Mouse (Mus musculus) layer of hippocampus, adult 9-11 months (tissue): Measurements from ENCODE around the gene Heatr3.
A peak's percentile ranks its signal among the peaks of the same experiment; 100 is the strongest.

Experiments used
- DNase-seq: peaks from one replicate; pipeline ENCODE4 v3.0.0; 2022

Gene Heatr3

DNA sequence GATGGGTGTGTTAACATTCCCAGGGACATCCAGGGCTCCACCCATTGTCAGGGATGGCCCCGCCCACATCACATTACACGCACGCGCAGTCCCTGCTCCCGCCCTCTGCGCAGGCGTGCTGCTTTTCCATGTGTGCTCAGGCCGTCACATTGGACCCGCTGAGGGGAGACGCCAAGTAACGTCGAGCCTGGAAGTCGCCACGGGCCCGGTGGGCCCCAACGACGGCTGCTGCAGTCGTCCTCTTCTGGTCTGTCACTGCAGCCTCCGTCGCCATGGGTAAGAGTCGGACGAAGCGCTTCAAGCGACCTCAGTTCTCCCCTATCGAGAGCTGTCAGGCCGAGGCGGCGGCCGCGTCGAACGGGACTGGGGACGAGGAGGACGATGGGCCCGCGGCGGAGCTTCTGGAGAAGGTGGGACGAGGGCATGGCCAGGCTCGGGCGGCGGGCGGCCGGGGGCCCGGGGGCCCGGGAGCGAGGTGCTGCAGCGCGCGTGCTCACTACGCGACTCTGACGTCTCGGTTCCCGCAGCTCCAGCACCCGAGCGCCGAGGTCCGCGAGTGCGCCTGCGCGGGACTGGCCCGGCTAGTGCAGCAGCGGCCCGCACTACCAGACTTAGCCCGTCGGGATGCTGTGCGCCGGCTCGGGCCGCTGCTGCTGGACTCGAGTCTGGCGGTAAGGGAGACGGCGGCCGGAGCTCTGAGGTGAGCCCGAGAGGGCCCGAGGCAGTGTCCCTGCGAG is at the start of gene Heatr3:
Gene Heatr3 (plus strand): TSS at position 108 of the 737 bp plus-strand sequence.
- DNase-seq, result peak; percentile 96

DNA sequence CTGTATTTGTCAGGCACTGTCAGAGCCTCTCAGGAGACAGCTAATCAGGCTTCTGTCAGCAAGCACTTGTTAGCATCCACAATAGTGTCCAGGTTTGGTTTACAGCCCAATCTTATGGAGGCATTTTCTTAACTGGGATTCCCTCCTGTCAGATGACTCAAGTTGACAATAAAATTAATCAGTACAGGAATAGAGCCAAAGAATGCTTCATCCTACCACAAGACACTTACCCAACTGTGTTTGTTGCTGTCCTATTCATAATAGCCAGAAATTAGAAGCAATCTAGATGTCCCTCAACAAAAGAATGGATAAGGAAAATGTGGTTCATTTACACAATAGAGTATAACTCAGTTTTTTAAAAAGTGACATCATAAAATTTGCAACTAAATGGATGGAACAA is 49.6 kb upstream of the Heatr3 start:
- no peak for DNase-seq

DNA sequence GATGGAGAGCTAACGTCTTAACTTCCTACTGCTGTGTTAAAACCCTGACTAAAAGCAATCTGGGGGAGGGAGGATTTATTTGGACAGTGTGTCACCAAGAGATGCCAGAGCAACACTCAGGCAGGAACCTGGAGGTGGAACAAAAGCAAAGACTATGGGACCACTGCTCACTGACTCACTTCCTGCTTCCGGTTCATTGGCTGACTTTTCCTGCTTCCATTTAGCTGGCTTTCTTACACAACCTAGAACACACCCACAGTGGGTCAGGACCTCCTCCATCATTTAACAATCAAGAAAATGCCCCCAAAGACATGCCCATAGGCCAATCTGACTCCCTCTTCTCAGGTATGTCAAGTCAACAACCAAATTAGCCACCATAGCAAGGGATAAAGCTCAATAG is 46.0 kb upstream of the Heatr3 start:
- no peak for DNase-seq

DNA sequence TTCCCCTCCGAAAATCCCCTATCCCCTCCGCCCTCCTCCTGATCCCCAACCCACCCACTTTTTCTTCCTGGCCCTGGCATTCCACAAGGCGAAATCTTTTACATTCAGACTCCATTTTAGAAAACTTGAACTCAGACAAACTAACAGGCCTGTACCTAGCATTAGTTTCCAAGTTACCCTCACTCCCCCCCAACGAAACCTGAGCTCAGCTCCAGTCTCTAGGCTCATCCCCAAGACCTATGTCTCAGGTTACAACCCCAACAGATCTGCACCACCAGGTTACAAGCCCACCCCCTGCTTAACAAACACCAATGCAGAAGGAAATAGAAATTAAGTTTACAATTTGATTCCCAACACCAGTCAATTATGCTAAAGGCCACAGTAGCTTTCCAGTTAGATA is 44.3 kb upstream of the Heatr3 start:
- no peak for DNase-seq

DNA sequence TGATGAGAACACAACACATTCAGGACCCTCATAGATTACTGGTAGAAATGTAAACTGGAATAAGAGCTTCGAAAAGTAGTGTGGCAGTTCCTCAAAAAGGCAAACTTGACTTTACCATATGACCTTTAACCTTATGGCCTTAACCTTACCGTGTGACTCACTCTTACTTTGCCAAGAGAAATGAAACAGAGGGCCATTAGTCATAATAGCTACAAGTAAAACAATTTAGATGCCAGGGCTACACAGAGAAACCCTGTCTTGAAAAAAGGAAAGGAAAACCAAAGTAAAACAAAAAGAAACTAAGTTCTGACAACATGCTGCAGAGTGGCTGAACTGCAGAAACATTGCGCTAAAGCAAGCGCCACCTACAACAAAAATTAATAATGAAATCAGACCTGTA is 38.8 kb upstream of the Heatr3 start:
- DNase-seq, result no peak

DNA sequence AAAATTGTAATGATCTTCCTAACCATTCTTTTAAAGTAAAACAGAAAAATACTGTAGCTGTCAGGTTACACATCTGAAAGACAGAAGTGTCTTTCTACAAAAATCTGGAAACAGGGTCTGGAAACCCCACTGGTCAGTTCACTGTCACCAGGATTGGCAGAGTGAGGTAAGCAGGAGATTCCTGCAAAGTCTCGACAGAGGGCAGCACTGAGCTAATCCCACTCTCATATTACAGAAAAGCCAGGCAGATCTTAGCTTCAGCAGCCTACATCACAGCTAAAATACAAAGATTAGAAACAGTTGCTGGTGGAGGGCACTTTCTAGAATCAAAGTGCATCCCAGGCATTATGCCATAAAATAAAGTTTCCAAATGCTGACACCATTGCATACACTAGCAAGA is 38.1 kb upstream of the Heatr3 start:
- peak; percentile 14 for DNase-seq

DNA sequence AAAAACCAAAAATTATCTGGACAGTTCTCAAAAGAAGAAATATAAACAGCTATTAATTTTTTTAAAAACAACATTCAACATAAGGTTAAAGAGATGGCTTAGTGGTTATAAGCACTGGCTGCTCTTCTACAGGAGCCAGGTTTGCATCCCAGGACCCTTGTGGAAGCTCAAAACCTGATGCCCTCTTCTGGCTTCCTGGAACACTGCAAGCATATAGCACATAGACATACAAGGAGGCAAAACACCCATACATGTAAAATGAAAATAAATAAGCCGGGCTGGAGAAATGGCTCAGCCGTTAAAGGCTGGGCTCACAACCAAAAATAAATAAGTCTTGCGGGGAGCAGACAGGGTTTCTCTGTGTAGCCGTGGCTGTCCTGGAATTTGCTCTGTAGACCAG is 28.4 kb upstream of the Heatr3 start:
- DNase-seq, result no peak

DNA sequence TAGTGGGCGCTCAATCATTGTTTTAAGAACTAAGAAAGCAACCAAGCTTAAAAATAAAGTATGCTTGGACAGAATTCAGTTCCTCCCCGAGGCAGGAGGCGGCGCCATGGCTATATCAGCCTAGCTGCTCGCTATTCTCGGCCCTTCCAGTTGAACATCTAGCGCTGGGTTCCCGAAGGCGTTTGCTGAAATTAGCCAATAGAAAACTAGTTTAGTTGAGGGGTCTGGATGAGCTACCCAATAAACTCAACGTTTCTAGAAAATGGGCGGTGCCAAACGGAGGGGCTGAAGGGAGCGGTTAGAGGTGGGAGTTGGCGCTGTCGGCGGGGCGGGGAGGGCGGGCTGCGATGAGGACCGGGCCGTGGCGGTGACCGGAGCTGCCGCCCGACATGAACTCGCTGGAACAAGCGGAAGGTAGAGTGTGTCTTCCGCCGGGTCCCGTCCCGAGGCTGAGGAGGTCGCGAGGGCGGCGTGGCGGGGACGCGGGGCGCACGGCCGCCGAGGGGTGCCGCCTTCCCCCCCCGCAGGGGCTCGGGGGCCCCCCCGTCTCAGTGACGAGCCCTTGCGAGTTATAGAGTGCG is 19.1 kb upstream of the Heatr3 start, which contains the start of gene Cnep1r1:
Gene Cnep1r1 (plus strand): TSS at position 314 of the 581 bp plus-strand sequence.
- DNase-seq, result peak; percentile 96

DNA sequence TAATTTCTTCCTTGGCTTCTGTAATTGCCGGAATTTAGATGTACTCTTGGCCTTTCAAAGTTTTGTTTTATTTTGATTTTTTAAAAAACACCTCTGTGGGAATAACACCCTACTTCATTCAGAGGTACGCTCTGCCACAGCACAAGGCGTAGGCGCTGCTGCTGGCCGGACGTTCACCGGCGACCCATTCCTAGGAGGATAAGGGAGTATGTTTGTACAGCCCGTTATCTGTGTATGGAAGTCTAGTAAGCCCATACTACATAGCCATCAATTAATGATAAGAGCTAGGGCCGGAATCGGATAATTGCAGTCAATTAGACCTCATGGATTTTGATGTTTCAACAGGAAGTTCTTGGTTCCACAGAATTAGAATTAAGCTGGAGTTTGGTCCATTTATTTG is 18.6 kb upstream of the Heatr3 start:
- no peak for DNase-seq

DNA sequence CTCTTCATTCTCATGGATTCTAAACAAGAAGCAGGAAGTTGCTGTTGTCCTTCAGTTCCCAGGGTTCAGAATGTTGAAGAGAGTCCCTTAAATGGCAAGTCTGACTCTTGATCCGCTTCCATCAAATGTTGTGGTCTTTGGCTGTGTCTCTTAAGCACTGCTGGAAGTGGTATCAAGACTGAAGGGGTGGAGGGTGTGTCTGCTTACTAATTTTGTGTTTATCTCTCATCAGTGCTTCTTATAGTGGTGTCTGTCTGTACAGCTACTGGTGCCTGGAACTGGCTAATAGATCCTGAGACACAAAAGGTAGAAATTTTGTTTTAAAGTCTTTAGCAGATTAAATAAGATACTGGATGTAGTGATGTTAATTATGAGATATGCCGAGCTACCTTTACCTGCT is 12.8 kb upstream of the Heatr3 start:
- no peak for DNase-seq

DNA sequence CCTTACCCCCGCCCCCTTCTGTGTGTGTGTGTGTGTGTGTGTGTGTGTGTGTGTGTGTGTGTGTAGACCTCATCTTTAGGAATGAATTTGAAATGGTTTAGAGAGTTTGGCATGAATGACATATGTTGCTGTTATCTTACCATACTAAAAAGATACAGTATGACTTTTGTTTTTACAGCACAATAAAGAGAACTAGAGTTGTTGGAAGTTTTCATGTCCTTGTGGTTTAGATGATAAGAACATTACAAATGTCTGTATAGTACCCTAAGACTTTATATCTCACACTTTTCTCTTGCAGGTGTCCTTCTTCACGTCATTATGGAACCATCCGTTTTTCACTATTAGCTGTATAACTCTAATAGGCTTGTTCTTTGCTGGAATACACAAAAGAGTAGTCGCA is 8.3 kb upstream of the Heatr3 start:
- DNase-seq, result no peak

DNA sequence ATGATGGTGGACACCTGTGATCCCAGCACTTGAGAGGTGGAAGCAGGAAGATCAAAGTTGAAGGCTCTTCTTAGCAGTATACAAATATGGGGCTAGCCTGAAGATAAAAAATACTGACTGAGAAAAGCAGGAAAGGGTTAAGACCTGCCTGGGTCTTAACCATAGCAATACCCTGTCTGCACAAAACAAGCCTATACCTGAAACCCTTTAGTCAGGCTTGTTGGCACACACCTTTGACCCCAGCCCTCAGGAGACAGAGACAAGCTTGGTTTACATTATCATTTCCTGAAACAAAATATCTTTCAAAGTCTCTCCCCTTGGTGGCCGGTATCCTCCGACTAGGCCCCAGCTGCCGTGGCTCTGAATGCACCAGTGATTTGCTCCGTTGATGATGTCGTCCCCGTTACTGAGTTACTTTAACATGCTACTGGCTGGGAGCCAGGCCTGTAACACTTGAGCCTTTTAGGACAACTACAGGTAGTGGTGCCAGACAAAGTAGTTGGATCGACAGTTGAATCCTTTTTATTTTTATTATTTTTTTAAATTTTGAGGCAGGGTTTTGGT is 6.8 kb upstream of the Heatr3 start:
- DNase-seq, result no peak

DNA sequence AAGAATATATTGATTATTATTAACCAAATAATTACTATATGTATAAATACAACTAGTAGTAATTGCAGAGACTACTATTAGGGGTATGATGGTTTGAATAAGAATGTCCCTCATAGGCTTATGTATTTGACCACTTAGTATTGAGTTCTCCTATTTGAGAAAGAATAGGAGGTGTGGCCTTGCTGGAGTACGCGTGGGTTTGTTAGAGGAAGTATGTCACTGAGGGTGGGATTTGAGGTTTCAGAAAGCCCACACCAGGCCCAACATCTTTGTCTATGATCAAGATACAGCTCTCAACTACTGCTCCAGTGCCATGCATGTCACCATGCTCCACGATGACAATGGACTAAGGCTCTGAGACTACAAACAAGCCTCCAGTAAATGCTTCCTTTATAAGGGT is 1.6 kb downstream of the Heatr3 start:
- no peak for DNase-seq

DNA sequence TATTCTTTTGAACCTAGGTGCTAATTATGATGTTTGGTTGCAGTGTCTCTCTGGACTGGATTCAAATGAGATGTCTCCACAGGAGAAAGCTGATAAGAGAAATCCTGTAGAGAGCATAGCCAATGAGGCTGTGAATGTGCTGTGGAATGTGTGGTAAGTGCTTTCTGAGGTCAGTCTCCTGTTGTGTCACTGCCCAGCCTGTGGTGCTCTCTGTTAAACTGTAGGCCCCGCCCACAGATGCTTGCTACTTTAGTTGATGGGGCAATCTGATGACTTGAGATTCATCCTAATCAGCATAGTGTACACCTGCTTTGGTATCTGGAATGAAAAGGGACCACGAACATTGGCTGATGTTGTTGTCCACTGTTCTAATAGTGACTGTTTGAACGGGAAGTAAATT is 4.0 kb downstream of the Heatr3 start:
- DNase-seq, result no peak

DNA sequence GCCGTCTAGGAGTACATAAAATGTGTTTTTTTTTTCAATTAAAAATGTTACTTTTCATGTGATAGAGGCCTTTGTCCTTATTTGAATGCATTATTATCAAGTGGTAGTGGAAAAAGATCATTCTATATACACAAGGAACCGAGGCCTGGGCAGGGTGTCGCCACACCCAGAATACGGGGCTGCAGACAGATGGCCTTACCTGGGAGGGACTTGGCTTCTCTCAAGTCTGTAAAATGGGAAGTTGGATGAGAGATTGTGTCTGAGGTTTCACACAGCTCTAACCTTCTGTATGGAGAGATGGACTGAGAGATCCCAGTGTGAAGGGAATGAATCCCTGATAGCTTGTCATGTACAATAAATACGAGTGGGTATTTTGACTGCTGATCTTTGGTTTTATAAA is 6.4 kb downstream of the Heatr3 start:
- no peak for DNase-seq

DNA sequence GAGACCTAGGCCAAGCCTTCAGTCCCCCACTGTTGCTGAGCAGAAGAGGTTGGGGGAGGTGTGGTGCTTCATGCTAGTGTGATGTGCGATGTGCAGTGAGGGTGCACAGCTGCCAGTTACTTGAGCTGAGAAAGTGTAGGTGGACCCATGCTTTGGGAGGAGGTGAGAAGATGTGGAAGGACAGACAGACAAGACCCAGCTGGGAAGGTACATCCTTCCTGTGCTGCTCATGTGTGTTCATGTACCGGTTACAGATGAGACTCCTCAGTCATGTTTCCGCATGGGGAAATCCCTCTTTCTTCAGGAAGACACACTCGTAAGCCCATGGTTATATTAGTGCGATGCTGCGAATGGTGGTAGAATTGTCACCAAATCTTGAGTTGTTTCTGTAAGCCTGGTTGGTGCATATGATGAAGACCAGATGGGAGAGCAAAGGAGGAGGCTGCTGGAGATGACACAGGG is 13.3 kb downstream of the Heatr3 start:
- no peak for DNase-seq

DNA sequence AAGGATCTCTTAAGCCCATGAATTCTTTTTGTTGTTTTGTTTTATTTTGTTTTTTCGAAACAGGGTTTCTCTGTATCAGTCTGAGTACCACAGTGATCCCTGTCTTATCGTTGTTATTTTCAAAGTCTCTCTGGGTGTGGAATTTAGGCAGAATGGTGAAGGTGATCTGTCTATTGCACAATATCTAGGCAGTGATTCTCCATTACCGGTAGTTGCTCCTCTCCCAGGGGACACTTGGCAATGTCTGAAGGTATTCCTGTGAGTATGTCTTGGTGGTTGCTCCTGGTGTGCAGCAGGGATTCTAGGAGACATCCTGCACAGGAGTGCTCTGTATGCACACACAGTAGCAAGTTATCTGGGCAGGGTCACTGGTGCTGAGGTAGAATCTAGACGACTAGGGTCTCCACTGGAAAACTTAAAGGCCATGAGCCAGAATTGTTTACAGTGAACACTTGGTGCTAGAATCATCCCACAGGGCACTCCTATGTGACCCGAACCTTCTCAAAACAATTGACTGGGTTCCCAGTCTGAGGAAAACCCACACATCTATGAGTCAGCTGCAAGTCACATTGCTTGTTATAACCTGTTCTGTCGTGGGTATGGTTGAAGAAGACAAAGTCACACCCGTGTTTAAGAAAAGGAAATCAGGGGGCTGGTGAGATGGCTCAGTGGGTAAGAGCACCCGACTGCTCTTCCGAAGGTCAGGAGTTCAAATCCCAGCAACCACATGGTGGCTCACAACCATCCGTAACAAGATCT is 22.8 kb downstream of the Heatr3 start:
- no peak for DNase-seq

DNA sequence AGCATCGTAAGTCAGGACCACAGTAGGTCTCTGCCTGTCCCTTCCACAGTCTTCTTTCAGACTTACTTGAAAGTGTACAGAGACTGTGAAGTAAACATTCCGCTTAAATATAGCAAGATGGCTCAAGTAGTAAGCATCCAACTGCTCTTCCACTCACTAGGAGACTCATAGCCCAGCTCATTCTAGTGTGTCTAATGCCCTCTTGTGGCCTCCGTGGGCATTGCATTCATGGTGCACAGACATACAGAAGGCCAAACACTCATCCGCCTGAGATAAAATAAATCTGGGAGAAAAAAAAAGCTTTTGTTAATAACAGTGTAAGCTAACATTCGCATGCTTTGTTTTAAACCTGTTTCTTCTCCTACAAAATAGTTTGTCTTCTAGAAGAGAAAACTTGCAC is 23.8 kb downstream of the Heatr3 start:
- peak; percentile 56 for DNase-seq

DNA sequence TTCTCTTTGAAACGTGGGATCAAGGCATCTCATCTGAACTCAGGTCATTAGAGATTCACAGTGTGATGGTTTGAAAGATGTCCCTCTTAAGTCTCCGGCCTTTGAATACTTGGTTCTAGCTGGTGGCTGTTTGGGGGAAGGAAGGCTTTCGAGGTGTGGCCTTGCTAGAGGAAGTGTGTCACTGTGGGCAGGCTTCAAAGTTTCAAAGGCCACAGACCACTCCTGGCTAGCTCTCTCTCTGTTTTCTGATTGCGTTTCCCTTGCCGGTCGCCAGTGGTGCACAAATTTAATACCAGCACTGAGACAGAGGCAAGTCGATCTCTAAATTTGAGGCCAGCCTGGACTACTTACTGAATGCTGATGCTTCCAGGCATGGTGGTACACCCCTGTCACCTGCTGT is 37.6 kb downstream of the Heatr3 start:
- no peak for DNase-seq

DNA sequence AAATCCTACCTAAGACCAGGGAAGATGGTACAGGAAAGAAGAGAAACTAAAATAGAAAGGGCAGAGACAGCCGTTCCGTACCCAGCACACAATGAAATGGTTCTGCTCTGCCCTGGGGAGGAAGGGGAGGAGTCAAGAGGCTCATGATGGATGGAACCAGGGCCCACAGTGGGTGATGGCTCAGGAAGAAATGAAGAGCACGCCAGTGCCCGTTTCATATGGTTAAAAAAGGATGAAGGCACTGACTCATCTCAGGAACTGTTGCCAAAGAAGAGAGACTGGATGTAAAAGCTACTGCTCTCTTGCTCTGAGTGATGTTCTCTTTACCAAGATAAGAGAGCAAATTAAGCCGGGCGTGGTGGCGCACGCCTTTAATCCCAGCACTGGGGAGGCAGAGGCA is 39.6 kb downstream of the Heatr3 start:
- no peak for DNase-seq

DNA sequence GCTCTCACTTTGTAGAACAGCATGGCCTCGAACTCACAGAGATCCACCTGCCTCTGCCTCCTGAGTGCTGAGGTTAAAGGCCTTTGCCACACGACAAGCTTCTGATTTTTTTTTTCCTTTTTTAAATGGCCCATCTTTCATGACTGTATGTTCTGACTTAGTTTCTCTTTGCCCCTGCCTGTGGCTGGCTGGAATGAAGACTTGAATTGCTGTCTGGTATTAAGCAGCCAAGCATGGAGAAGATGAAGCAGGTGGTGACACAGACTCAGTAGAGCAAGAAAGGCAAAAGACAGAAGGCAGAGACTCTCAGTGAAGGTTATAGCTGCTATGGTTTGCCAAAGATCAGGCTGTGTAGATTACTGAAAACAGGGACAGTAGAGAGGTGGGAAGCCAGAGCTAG is 45.5 kb downstream of the Heatr3 start:
- DNase-seq, result no peak

DNA sequence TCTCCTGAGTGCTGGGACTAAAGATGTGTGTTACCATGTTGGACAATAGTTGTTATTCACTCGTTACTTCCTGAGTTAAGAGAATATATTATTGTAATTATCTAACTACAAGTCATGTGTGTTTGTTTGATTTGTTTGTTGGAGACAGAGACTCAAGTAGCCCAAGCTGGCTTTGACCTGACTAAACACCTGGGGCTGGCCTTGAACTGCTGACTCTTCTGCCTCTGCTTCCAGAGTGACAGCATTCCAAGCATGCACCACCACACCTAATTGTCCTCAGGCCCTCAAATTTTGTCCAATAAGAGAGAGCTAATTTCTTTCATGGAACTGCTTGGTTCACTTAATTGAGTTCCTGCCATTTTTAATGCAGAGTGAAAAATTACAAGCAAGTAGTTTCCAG is 47.3 kb downstream of the Heatr3 start:
- DNase-seq, result no peak

DNA sequence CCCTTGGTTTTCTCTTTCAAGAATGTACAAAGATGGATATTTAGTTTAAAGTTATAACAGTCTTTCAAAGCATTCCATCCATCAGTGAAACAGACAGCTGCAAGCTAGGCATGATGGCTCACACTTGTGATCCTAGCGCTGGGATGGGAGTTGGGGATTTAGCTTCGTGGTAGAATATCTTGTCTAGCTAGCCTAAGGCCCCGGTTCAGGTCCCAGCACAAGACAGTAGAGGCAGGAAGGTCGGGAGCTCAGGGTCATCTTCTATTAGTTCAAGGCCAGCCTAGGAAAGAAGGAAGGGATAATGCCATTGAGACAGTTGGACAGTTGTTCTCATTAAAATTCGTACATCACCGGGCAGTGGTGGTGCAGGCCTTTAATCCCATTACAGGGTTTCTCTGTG is 48.1 kb downstream of the Heatr3 start:
- no peak for DNase-seq

DNA sequence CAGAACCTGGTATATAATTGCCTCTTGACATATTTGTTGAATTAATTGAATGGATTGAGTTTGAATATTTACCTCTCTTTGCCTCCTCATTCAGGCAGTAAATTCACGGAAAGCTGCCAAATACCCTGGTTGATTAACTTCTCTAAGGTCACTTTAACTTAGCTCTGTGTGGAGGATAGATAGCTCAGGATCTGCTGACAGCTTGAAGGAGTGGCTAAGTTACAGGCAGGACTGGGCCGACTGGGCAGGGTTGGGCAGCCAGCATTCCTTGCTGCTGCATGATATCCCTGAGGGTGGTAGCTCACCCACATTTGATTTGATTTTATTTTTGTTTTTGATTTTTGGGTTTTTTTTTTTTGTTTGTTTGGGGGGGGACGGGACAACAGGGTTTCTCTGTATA is 59.7 kb downstream of the Heatr3 start:
- no peak for DNase-seq
